Comparison of ENCODE assay signal across 8 mouse cellular contexts in genomic region chr8:63877393-63877792, GRCm38 (mm10).
DNase-seq lines count a peak whose midpoint lies in the region; ATAC-seq lines count a peak whose summit lies in the region.

No protein-coding gene starts in this region.

- intact Hi-C loops in heart, postnatal 10 days (cut with DNase I): loop anchor here (1.0 to 10.0 kb wide), 4 partner anchors 603 to 1798 kb away; no protein-coding TSS in a partner anchor

- H3K27me3 ChIP-seq in embryonic facial prominence, embryonic 10.5 days (replicated peaks; ENCODE audit: low read depth, poor library complexity, severe bottlenecking): no peaks in the 10 kb centered on the region

- no peak overlapping the region for H3K4me3 ChIP-seq in embryonic facial prominence, embryonic 10.5 days

- no peak for ATAC-seq in erythroblast, adult 5-6 weeks (replicated peaks; ENCODE audit: low FRiP score, poor library complexity, severe bottlenecking)

- 26% methylated on average over 6 of the region's 6 CpGs for WGBS in embryonic facial prominence, embryonic 10.5 days

- DNase-seq in ES-CJ7 (ENCODE audit: low read depth, low spot score): peak; percentile 79
- DNase-seq in adrenal gland, postnatal 25 days: peak; percentile 48
- peak; percentile 65 for DNase-seq in embryonic facial prominence, embryonic 10.5 days (ENCODE audit: low spot score)
- peak; percentile 63 to 75 for DNase-seq in heart, postnatal 10 days
- DNase-seq in kidney, postnatal 36 days: peak; percentile 48 to 78
- DNase-seq in lung, adult 18-20 months: peak; percentile 15 to 28
- peak; percentile 7 for DNase-seq in ovary, postnatal 36 days (ENCODE audit: low spot score)

- no peak overlapping the region for H3K27ac ChIP-seq in embryonic facial prominence, embryonic 10.5 days (replicated peaks)

- no peaks in the 10 kb centered on the region for H3K4me1 ChIP-seq in embryonic facial prominence, embryonic 10.5 days

- no peaks in the 10 kb centered on the region for H3K9me3 ChIP-seq in embryonic facial prominence, embryonic 10.5 days

- no peaks in the 10 kb centered on the region for H3K36me3 ChIP-seq in embryonic facial prominence, embryonic 10.5 days (replicated peaks)

Comparison
In these comparisons a context has a peak if more than half of its experiments do, and no peak if none do; other contexts are left out.
1. DNase-seq: peak in every context shown above with its lines; median percentile 79 in ES-CJ7; 69 in heart, postnatal 10 days; 65 in embryonic facial prominence, embryonic 10.5 days; 63 in kidney, postnatal 36 days; 48 in adrenal gland, postnatal 25 days; 22 in lung, adult 18-20 months; 7 in ovary, postnatal 36 days.